Mouse (Mus musculus) embryonic facial prominence, embryonic 14.5 days (tissue): ENCODE measurements around the gene Fam120b. TPM values are rescaled to one million over a fixed set of nuclear protein-coding genes. Genes with fewer than 3 reads are reported as not detected.

ENCODE experiments used
- ATAC-seq: fragments of 200-750 bp; cut with Nextera tagmentation; 2 replicates; pipeline ENCODE4 v1.8.0; 2017; ENCODE audit warnings: low read depth, moderate number of reproducible peaks, moderate TSS enrichment
- DNase-seq: peaks from one replicate; pipeline ENCODE4 v3.0.0-alpha.2; 2015; ENCODE audit warnings: low spot score
- H3K27ac ChIP-seq: fragments of 300-500 bp; sonication (generic); replicated peaks from 2 replicates; pipeline ENCODE4 v1.5.1; 2014; ENCODE audit warnings: low read depth, mild to moderate bottlenecking, low read length, moderate library complexity
- H3K27me3 ChIP-seq: fragments of 300-500 bp; sonication (generic); replicated peaks from 2 replicates; pipeline ENCODE4 v1.6.1; 2014; ENCODE audit warnings: low read length; ENCODE audit not compliant: control insufficient read depth, insufficient read depth
- H3K36me3 ChIP-seq: fragments of 300-500 bp; sonication (generic); 2 replicates; pipeline ENCODE4 v1.6.1; 2014; ENCODE audit warnings: low read length, mixed read lengths; ENCODE audit not compliant: control insufficient read depth, insufficient read depth
- H3K4me1 ChIP-seq: fragments of 300-500 bp; sonication (generic); 2 replicates; pipeline ENCODE4 v1.6.1; 2014; ENCODE audit warnings: antibody characterized with exemption, low read length; ENCODE audit not compliant: control insufficient read depth, insufficient read depth
- H3K4me2 ChIP-seq: fragments of 300-500 bp; sonication (generic); 2 replicates; pipeline ENCODE4 v1.6.1; 2014; ENCODE audit warnings: low read depth, mild to moderate bottlenecking, low read length, moderate library complexity, mixed read lengths
- H3K4me3 ChIP-seq: fragments of 300-500 bp; sonication (generic); 2 replicates; pipeline ENCODE4 v1.5.1; 2014; ENCODE audit warnings: low read depth, mild to moderate bottlenecking, low read length
- H3K9ac ChIP-seq: fragments of 300-500 bp; sonication (generic); 2 replicates; pipeline ENCODE4 v1.6.1; 2014; ENCODE audit warnings: low read depth, mild to moderate bottlenecking, low read length, moderate library complexity, mixed read lengths
- H3K9me3 ChIP-seq: fragments of 300-500 bp; sonication (generic); 2 replicates; pipeline ENCODE4 v1.6.1; 2016; ENCODE audit warnings: low read length; ENCODE audit not compliant: control insufficient read depth
- WGBS: fragments of 180-500 bp; shearing (Covaris S2); extraction: QIAGEN DNeasy Blood & Tissue Kit; methylation state at CpG from one replicate; pipeline ENCODE4 v1.1.7; 2014; 5-methylcytosine and 5-hydroxymethylcytosine counted together
- polyA plus RNA-seq: library from polyadenylated mRNA; unstranded; fragments of >200 nt; fragmentation: Nextera tagmentation; extraction: Ambion mirVana; gene quantifications from 2 replicates; pipeline ENCODE4 v1.2.1, GENCODE M21; 2014

Fam120b gene
- polyA plus RNA-seq, 1 experiment from 2014 or later: 23.1 TPM

DNA sequence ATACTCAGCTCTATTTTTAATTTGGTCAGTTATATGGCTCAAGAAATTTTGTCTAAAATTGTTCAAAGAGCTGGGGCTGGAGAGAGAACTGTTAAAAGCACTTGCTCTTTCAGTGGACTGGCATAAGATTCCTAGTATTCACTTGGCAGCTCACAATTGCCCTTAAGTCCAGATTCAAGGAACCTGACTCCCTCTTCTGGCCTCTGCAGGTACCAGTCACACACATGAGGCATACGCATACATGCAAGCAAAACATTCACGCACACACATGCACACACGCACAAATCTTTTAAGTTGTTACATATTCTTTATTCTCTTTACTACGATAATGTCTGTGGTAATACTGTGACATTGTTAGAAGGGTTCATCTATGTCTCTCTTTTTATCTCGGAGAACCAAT, 12.6 kb upstream of the Fam120b start:
- no peaks in the 10 kb centered on the region for H3K9me3 ChIP-seq
- no peak overlapping the region for H3K4me2 ChIP-seq
- WGBS: 92% methylated on average over 5 of the region's 5 CpGs
- ATAC-seq: no peak
- no peak overlapping the region for H3K9ac ChIP-seq
- no peak overlapping the region for H3K27ac ChIP-seq
- peaks cover 46% of the 10 kb centered on the region for H3K27me3 ChIP-seq
- H3K36me3 ChIP-seq: no peaks in the 10 kb centered on the region
- DNase-seq: no peak
- peaks cover 14% of the 10 kb centered on the region for H3K4me1 ChIP-seq
- no peak overlapping the region for H3K4me3 ChIP-seq

DNA sequence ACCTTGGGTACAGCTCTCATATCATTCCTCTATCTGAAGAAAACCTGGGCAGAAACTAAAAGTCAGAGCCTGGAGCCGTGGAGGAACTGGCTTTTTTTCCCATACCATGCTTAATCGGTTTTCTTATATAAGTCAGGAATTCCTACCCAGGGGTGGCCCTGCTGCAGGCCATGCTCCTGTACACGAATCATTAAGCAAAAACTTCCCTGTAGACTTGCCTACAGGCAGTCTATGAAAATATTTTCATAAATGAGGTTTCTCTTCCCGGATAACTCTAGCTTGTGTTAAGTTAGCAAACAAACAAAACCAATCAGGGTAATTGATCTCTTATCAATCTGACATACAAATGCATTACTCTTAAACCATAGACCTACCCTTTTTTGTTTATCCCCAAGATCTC, 7.1 kb upstream of the Fam120b start:
- H3K9ac ChIP-seq: no peak overlapping the region
- ATAC-seq: no peak
- no peak overlapping the region for H3K4me2 ChIP-seq
- no peak overlapping the region for H3K27ac ChIP-seq
- no peaks in the 10 kb centered on the region for H3K9me3 ChIP-seq
- WGBS: 68% methylated on average over 4 of the region's 4 CpGs
- no peaks in the 10 kb centered on the region for H3K4me1 ChIP-seq
- DNase-seq: no peak
- no peaks in the 10 kb centered on the region for H3K27me3 ChIP-seq
- H3K4me3 ChIP-seq: no peak overlapping the region
- no peaks in the 10 kb centered on the region for H3K36me3 ChIP-seq

DNA sequence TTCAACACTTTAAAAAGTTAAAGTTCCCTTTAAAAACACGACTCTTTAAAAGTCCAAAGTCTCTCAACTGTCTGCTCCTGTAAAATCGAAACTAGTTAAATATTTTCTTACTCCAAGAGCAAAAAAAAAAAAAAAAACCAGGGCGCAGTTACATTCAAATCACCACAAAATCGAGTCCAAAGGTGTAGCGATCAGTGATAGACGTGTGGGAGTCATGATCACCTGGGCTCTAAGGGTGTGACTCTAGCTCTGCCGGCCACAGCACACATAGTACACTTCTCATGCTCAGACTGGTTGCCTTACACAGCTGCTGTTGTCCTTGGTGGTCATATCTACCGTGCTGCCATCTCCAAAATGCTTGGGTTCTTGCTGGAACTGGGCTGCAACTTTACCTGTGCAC, 6.6 kb upstream of the Fam120b start:
- no peak overlapping the region for H3K27ac ChIP-seq
- DNase-seq (no peak), ATAC-seq (no peak)
- H3K4me2 ChIP-seq: no peak overlapping the region
- no peak overlapping the region for H3K9ac ChIP-seq
- 77% methylated on average over 8 of the region's 8 CpGs for WGBS
- H3K4me1 ChIP-seq: no peaks in the 10 kb centered on the region
- H3K4me3 ChIP-seq: no peak overlapping the region
- no peaks in the 10 kb centered on the region for H3K9me3 ChIP-seq
- H3K36me3 ChIP-seq: no peaks in the 10 kb centered on the region
- H3K27me3 ChIP-seq: no peaks in the 10 kb centered on the region

DNA sequence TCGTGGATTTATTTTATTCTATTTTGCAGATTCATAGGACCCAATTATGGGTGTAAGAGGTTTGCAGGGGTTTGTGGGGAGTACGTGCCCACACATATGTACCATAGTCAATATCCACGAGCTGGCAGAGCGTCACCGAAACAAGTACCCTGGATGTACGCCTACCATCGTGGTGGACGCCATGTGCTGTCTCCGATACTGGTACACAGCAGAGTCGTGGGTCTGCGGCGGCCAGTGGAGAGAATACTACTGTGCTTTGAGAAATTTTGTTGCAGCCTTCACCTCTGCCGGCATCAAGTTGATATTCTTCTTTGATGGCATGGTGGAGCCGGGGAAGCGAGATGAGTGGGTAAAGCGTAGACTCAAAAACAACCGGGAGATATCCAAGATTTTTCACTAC, 5.7 kb downstream of the Fam120b start:
- Histone ChIP-seq H3K9me3 (no peaks in the 10 kb centered on the region), H3K27me3 (no peaks in the 10 kb centered on the region), H3K27ac (no peak overlapping the region), H3K4me2 (no peak overlapping the region), H3K4me1 (peaks cover 9% of the 10 kb centered on the region), H3K9ac (no peak overlapping the region), H3K36me3 (peaks cover 47% of the 10 kb centered on the region), H3K4me3 (no peak overlapping the region)
- ATAC-seq: no peak
- WGBS: 98% methylated on average over 17 of the region's 17 CpGs
- DNase-seq: no peak

DNA sequence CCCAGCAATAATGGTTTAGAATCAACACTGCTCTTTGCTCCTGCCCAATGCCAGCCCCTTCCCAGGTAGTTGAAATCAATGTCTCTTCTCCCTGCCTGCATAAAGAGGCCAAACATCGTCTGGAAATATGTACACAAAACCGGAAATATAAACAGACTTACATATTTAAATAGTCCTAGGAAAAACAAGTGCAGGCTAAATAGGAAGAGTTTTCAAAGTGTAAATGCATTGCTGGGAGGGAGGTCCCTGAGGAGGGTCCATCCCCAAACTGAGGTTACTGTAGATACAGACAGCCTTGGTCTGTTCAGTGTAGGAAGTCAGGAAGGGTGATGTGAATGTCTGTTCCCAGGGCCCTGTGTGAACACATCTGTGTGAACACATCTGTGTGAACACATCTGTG, 10.6 kb downstream of the Fam120b start:
- no peaks in the 10 kb centered on the region for H3K4me1 ChIP-seq
- 93% methylated on average over 2 of the region's 2 CpGs for WGBS
- ATAC-seq: no peak
- H3K9me3 ChIP-seq: no peaks in the 10 kb centered on the region
- H3K36me3 ChIP-seq: peaks cover 90% of the 10 kb centered on the region
- no peak for DNase-seq
- no peaks in the 10 kb centered on the region for H3K27me3 ChIP-seq
- H3K27ac ChIP-seq: no peak overlapping the region
- H3K9ac ChIP-seq: no peak overlapping the region
- H3K4me3 ChIP-seq: no peak overlapping the region
- no peak overlapping the region for H3K4me2 ChIP-seq

DNA sequence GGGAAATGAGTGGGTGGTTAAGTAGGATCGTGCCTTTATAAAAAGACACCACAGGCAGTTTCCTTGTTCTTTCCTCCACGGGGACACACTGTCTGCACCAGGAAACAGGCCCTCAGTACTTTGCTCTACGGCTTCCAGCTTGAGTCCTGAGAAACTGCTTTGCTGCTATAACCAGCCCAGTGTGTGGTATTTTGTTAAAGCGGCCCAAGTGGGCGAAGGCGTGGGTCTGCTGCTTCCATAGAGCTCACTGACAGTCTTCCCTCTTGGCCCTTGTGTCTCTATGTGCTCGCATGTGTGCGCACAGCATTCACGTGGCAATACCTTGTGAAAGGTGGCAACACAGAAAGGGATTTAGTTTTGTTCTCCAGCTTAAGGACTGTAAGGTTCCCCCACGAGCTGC, 13.3 kb downstream of the Fam120b start:
- 86% methylated on average over 10 of the region's 10 CpGs for WGBS
- no peak for DNase-seq
- H3K36me3 ChIP-seq: peaks cover 88% of the 10 kb centered on the region

DNA sequence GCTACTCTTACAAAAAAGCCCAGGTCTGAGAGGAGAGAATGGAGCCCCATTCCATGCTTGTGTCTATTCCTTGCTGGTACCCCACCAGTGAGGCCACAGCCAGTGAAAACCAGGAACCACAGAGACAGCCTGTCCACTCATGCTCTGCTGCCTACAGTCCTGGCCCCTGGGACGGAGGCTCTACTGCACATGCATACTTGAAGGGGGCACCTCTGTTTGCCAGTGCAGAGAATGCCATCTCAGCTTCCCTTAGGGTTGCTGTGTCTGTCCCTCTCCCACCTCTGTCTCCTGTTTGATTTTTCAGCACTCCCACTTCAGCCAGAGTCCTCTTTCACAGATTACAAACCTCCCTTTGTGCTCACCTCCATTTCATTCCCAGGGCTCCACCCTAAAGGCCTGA, 14.9 kb downstream of the Fam120b start:
- WGBS: 100% methylated on average over 1 of the region's 1 CpGs
- H3K9ac ChIP-seq: no peak overlapping the region
- no peaks in the 10 kb centered on the region for H3K9me3 ChIP-seq
- no peak overlapping the region for H3K4me2 ChIP-seq
- H3K4me3 ChIP-seq: no peak overlapping the region
- H3K27ac ChIP-seq: no peak overlapping the region
- no peak for ATAC-seq
- H3K36me3 ChIP-seq: peaks cover 91% of the 10 kb centered on the region
- H3K4me1 ChIP-seq: no peaks in the 10 kb centered on the region
- no peaks in the 10 kb centered on the region for H3K27me3 ChIP-seq
- no peak for DNase-seq

More for the DNA sequence above, 13.3 kb downstream of the Fam120b start:
- Histone ChIP-seq H3K27me3 (no peaks in the 10 kb centered on the region), H3K9me3 (no peaks in the 10 kb centered on the region), H3K27ac (no peak overlapping the region), H3K9ac (no peak overlapping the region), H3K4me3 (no peak overlapping the region), H3K4me1 (no peaks in the 10 kb centered on the region), H3K4me2 (no peak overlapping the region)
- no peak for ATAC-seq

DNA sequence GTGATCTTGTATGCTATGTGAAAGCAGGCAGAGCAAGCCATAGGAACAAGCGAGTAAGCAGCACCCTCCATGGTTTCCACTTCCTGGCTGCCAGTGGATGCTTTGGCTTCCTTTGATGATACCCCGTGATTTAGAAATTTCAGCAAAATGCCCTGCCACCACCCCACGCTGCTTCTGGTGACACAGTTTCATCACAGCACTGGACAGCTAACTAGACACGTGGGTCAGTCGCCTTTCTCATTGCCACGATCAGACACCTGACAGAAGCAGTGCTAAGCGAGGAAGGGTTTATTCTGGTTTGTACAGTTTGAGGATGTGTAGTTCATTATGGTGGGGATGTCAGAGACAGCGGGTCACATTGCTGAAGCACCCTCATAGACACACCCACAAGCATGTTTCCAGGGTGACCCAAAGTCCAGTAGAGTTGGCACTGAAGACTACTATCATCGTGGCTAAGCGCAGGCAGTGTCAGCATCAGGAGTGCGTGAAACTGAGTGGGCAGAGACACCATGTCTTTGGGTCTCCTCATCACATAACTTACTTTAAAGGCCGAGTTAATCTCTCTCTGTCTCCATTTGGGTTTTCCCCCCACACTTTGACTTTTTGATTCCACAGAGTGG, 20.7 kb downstream of the Fam120b start:
- Histone ChIP-seq H3K4me1 (no peaks in the 10 kb centered on the region), H3K27me3 (no peaks in the 10 kb centered on the region), H3K9ac (no peak overlapping the region), H3K9me3 (no peaks in the 10 kb centered on the region), H3K36me3 (peaks cover 96% of the 10 kb centered on the region), H3K4me2 (no peak overlapping the region), H3K4me3 (no peak overlapping the region), H3K27ac (no peak overlapping the region)
- DNase-seq (no peak), ATAC-seq (no peak)
- 93% methylated on average over 12 of the region's 12 CpGs for WGBS

DNA sequence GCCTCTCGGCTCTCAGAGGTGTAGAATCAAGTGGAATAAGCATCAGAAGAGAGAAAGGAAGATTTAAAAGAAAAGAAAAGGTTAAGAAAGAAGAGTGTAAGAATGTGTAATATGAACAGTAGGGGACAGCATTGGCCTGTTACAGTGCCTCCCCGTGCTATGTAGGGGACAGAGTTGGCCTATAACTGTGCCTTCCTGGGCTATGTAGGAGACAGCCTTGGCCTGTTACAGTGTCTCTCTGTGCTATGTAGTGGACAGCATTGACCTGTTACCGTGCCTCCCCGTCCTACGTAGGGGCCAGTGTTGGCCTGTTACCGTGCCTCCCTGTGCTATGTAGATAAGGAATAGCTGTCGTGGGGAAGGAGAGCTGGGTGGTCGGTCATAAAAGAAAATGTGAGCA, 23.5 kb downstream of the Fam120b start:
- Histone ChIP-seq H3K4me2 (no peak overlapping the region), H3K4me1 (no peaks in the 10 kb centered on the region), H3K27me3 (no peaks in the 10 kb centered on the region), H3K9ac (no peak overlapping the region), H3K27ac (no peak overlapping the region), H3K4me3 (no peak overlapping the region), H3K36me3 (peaks cover 98% of the 10 kb centered on the region), H3K9me3 (no peaks in the 10 kb centered on the region)
- no peak for ATAC-seq
- no peak for DNase-seq
- 92% methylated on average over 8 of the region's 8 CpGs for WGBS
